Mouse (Mus musculus): Measurements from ENCODE around the gene Cnp. TPM values are rescaled to one million over a fixed set of nuclear protein-coding genes. Genes with fewer than 3 reads are reported as not detected.
A peak's percentile ranks its signal among the peaks of the same experiment; 100 is the strongest.
"Not testable (repeated sequence)": the region's sequence is repeated elsewhere in the genome, so short reads cannot be mapped to it uniquely, and the experiment has no call there.

Gene Cnp
- total RNA-seq, 2 experiments from 2014 or later: 246 to 256 TPM

DNA sequence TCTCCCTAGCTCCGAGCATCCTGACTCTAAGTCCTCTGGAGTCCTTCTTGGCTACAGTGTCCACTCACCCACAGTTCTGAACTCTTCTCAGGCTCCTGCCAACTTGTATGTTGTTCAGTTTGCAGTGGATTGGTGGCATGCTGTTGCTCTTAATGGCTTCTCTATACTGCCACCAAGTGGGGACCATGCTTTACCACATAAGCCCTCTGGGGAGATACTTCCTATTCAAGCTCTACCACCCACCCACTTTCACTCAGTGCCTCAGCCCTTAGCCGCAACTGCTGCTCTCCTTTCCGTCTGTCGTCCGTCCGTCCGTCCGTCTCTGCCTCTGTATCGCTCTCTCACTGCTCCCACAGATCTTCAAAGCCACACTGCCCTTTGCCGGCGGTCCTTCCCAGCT, 19.1 kb upstream of the Cnp start:
- no peak for DNase-seq

DNA sequence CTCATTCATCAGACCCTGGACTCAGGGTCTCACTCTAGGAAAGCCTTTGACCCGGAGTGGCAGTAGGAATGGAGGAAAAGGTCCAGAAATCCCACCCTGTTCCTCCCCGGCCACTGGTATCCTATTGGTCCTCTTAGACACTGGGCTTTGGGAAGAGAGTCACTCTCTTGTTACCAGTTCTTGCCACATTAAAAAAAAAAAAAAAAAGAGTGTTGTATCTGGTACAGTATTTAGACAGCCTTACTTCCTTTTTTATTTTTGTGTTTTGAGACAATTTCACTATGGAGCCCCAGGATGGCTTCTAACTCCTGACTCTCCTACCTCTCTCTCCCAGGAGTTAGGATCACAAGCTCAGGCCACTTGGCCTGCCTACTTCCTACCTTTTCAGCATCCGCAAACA, 17.1 kb upstream of the Cnp start:
- DNase-seq: no peak

DNA sequence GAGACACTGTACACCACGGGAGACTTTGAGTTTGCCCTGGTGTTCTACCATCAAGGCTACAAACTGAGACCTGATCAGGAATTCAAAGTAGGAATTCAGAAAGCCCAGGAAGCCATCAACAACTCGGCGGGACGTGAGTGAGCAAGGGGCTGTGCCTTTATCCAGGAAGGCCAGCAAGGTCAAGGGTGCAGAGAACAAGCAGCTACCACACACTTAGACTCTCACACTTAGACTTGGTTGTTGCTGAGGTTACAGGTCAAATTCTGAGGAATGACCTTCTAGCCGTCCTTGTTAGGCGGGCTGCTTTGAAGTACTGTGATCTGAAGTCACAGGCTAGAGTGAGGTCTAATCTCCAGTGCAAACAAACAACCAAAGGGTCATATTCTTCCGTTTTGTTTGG, 15.2 kb upstream of the Cnp start:
- DNase-seq: no peak

DNA sequence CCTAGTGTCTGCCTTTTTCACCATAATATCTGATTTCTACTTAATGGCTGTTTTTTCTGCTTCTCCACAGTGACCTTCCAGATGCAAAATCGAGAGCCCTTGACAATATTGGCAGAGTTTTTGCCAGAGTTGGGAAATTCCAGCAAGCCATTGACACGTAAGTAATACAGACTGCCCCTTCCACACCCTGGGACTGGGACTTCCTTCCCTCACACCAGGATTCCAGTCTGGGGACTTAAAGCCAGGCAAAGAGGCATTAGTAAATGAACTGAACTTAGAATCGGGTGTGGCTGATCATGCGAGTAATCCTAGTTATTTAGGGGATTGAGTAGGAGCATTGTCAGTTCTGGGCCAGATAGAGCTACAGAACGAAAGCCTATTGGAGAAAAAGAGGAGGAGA, 13.0 kb upstream of the Cnp start:
- DNase-seq: no peak

DNA sequence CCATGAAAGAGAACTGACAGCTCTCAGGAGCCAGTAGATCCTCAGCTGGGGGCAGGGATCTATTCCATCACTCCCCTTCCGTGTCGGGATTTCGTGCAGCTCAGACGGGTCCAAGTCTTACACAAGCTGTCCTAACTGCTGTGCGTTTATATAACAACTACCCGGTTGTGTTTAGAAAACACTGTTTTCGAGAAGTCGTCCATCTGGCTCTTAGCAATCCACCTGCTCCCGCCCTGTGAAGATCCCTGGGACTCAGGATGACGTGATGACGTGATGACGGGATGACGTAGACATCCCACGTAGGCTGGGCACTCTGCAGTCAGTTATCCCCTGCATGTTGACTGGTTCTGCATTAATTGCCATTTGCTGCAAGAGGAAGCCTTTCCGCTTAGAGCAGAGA, 10.4 kb upstream of the Cnp start:
- peak; percentile 74 to 78 for DNase-seq

DNA sequence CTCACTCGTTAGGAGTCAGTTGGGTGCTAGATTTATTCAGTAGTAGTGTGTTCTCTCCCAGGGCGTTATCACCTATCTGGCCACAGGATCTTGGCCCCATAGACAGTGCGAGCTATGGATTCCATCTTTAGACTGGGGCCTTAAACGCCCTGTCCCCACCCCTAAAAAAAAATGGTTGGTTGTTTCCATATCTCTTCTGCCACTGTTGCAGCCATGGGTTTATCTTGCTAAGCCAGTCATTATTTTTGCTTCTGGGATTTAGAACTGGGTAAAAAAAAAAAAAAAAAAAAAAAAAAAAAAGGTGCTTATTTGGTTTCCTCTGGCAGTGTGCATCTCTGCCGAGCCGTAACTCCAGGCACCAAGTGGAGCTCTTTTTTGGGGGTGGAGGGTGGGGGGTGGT, 10.0 kb upstream of the Cnp start:
- DNase-seq: no peak

DNA sequence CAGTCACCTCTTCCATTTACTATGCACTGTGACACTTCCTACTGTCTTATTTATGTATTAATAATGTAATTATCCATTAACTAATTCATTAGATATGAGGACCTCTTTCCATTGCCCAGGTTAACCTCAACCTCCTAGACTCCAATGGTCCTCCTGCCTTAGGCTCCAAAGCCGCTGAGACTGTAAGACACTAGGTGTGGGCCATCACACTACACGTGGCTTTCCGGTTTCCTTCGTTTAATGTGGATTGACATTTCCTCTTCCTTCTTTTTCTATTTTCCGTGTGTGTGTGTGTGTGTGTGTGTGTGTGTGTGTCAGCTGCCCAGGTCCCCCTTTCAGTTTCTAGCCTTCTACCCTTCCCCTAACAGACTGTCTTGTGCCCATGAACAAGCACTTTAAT, 7.5 kb upstream of the Cnp start:
- no peak for DNase-seq

DNA sequence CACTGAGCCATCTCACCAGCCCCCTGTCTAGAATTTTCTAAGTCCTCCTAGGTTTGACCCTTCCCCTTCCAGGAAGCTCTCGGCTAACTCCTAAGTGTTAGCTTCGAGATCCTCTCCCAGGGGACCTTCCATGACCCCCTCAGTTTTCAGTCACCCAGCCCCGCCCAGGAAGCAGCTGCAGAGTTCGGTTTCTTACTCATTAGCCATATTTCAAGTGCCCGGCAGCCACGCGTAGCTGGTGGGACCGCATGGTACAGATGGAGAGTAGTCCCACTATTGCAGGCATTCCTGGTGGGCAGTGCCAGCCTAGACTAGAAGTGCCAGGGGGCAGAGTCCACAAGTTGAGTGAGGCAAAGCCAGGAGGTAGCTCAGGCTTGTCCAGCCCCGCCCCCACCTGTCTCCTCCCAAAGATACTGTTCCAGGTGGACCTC, 6.9 kb upstream of the Cnp start:
- no peak for DNase-seq

DNA sequence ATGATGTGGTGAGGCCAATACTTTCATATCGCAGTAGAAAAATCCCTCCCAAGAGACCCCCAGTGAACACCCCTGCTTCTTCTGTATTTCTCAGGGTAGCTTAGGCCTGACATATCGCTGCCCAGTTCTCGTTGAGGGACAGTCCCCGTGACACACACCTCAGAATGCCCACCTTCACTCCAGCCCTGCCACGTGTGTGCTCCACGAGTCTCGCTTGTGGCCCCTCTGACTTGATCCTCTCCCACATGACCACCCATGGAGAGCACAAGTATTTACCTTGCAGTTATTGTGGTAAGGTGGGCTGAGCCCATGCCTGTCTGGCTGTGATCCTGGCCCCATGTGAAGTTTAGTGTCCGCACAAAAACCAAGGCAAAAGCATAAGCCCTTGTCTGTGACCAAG, 6.0 kb upstream of the Cnp start:
- DNase-seq: no peak

DNA sequence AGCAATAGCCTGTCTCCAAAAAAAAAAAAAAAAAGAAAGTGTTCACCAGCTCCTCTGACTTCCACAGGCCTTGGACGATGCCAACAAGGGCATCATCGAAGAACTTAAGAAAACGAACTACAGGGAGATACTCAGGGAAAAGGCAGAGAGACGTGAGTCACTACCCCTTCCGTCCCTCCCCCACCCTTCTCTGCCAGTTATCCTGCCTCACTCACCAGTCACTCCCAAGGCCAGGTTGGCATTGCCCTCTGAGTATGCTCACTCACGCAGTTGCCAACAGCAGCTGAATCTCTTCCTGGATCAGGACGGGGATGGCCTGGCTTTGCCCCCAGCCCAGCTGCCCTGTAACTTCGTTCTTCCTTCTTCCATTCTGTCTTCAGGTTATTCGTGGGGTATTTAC, 4.9 kb upstream of the Cnp start:
- DNase-seq: no peak

DNA sequence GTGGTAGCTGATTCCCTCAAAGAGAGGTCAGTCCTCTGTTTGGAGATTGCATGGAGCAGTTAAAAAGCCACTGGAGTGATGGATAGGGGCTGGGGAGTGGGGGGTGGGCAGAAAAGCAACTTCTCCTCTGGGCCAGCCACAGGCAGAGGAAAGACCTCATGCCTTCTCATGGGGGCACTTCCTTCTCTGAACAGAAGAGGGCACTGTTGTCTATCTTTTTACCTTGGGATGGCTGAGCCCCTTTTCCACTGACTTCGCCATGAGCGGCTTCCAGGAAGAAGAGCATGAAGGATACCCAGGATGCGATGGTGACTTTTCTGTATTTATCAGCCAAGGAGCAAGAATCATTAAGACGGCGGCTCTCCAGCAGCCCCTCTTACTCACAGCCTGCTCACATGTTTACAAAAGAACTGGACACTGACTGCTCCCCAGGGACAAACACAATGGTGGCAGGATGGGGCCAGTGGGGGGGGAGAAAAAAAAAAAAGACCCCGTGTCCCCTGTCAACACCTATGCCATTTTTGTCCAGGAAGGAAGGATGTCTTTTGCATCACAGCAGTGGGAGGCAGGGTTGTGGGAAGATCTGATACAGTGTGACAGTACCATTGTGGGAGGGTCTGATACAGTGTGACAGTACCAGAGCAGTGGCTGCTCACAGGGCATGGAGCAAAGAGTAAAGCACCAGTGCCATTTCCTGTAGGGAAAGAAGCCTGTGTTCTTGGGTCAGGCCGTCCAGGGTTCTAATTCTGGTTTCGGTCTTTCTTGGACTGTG, 4.1 kb upstream of the Cnp start:
- DNase-seq: peak; percentile 61 to 80

DNA sequence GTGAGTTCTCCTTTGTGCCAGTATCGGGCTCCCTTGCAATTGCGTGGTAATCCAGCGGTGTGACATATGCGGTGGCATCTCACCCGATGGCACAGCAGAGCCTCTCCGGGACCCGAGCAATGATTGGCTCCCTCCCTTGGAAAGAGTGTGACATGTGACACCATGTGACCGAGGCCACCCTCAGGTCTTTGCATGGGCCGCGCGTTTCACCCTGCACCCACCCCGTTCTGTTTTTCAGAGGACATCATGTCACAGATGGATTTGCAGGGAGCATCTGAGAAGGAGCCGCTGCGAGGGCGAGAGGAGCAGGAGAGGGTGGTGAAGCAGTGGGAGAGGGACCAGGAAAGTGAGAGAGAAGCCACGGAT, 3.5 kb upstream of the Cnp start:
- DNase-seq: peak in 1 of 2 experiments; percentile 39

DNA sequence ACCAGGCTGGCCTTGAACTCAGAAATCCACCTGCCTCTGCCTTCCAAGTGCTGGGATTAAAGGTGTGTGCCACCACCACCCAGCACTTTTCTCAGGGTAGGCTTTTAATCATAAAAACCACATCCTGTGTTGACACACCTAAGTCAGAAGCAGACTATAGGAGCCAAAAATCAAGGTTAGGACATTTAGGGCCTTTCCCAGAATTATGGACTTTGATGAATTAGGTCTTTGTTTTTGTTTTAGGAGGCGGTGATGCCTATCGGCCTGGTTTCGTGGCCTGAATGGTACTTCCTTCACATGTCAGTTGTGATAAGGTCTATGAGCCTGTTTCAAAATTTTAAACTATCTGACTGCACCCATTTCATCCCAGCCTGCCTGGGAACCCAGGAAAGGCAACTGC, 516 bp upstream of the Cnp start:
- DNase-seq: no peak

DNA sequence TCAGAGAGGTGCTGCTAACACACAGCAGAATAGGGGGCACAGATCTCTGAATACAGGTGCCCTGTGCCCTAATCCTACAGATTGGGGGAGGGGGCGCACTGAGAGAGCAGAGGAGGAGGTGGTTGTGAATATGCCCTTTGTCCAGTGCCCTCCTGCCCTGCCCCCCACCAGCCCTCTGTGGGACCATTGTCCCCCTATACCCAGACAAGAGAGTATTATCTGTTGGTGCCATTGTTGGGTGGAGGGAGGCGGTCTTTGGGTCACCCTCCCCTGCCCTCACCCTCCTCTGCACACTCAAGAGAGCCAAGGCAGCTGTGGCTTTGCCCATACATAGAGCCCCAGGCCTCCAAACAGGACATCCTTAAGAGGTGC, 766 bp downstream of the Cnp start:
- peak; percentile 62 to 65 for DNase-seq

DNA sequence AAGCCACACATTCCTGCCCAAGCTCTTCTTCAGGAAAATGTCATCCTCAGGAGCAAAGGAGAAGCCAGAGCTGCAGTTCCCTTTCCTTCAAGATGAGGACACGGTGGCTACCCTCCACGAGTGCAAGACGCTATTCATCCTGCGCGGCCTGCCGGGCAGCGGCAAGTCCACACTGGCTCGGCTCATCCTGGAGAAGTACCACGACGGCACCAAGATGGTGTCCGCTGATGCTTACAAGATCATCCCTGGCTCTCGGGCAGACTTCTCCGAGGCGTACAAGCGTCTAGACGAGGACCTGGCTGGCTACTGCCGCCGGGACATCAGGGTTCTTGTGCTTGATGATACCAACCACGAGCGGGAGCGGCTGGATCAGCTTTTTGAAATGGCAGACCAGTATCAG, 1.6 kb downstream of the Cnp start:
- DNase-seq: no peak

DNA sequence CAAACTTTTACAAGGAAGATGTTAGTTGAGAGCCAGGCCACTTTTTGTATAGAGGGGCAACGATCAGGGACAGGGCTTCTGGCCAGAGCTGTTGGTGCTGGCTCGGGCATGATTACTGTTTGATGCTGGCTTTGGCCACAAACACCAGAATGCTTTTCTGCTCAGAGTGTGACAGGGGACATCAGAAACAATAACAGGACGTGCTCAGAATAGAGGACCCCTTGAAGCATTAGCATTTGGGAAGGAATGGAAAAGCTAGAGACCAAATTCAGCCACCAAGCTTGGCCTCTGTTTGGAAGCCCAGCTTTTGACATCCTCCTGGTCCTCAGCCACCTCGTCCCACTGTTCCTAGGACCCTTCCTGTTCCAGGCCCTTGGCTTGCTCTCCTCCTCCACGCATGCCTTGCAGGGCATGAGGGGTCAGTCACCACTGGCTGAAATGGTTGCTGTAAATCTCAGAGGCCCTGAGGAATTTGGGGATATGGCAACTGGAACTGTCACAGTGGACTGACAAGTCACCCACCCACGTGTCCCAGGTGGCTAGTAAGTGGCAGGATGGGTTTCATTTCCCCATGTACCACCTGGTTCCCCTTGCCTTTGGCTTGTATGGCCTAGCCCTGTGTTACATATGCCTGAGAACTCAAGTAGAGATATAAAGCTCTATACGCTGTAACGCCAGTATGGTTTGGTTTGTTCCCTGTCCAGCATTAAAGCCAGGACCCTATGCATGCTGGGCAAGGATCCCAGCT, 3.3 kb downstream of the Cnp start:
- DNase-seq: no peak

DNA sequence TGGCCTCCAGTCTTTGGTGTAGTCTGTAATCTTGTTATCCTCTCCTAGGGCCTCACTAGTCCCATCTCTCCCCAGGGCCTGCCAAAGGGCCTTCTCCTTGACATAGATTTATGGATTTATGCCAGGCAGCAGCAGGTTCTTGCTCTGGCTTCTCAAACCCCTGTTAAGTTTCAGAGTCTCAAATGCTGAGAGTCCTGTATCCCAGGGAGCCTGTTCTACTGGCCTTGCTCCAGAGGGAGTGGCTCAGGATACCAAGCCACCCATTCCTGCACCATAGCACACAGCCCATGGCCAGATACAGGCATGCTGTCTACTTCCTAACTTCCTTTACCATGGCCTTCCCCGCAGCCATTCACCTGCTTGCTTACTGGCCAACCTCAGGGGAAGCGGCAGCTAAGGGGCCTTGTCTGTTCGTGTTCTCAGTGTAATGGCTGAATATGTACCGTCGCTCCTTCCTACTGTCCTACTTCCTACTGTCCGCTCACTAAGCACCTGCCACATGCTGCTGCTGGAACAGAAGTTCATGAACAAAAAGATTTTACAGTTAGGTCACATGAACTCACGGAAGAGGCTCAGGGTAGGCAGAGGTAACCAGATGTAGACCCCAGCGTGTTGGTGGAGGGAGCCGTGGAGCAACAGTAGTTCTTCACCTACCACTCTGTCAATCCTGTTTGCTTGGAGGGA, 4.6 kb downstream of the Cnp start:
- DNase-seq: no peak

DNA sequence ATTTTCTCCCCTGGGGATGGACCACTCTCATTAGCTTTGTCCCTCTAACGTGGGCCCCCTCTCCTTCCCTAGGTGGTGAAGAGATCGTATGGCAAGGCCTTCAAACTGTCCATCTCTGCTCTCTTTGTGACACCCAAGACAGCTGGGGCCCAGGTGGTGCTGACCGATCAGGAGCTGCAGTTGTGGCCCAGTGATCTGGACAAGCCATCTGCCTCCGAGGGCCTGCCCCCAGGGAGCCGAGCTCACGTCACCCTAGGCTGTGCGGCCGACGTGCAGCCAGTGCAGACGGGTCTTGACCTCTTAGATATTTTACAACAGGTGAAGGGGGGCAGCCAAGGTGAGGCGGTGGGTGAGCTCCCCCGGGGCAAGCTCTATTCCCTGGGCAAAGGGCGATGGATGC, 5.6 kb downstream of the Cnp start:
- no peak for DNase-seq

DNA sequence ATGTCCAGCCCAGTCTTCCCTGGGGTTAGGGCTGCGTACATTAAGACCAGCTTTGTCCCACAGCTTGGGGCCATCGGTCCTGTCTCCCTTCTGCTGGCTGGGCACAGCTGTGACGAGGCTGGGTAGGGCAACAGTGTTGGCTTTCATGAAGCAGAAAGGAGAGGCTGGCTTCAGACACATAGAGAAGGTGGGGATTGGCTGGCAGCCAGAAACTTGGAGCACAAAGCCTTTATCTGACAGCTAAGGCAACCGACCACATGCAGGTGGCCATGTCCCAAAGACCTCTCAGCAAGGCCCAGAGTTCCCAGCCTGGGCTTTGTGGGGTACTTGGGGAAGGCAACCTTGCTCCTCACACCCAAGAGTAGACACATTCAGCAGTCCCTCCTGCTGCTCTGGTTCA, 7.1 kb downstream of the Cnp start:
- peak in 1 of 2 experiments; percentile 53 for DNase-seq

DNA sequence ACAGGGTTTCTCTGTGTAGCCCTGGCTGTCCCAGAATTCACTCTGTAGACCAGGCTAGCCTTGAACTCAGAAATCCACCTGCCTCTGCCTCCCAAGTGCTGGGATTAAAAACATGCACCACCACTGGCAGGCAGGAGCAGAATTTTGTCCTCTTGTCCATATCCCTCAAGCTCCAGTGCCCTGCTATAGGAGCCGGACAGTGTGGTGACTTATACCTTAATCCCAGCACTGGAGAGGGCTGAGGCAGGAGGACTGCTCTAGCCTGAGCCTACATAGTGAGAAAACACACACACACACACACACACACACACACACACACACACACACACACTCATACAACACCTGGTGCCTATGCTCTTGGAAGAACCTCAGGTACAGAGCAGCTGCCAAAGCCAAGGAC, 7.7 kb downstream of the Cnp start:
- DNase-seq: not testable (repeated sequence)

DNA sequence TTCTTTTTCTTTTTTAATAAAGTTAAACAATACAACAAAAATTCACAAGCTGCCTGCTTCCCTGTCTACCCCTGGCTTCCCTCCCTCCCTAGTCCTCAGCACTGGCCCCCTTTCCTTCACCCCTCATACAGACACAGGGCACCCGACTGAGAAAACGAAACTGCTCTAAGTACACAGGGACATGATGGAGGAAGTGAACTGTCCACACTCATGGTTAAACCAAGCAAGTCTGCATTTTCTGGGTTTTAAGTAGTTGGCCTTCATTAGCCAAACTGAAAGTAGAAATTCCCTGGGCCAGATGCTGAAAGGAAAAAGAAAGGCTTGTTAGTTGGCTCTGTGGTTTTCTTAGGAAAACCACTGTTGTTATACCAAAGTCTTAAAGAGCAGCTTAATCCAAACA, 8.1 kb downstream of the Cnp start:
- no peak for DNase-seq

DNA sequence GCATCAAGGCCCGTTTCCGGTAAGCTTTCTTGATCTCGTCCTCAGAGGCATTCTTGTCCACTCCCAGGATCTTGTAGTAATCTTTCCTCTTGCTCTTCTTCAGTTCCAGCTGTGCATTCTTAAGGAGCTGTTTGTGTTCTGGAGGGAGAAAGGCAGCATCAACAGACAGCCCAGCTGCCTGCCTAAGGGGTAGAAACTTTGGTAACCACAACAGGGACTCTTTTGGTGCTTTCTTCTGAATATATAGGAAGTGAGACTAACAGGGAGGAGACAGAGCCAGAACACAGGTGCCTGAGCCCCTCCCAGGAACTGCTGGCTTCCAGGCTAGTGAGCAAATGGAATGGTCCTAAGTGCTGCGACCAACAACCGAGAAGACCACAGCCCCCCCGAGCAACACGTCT, 9.9 kb downstream of the Cnp start:
- DNase-seq: no peak

DNA sequence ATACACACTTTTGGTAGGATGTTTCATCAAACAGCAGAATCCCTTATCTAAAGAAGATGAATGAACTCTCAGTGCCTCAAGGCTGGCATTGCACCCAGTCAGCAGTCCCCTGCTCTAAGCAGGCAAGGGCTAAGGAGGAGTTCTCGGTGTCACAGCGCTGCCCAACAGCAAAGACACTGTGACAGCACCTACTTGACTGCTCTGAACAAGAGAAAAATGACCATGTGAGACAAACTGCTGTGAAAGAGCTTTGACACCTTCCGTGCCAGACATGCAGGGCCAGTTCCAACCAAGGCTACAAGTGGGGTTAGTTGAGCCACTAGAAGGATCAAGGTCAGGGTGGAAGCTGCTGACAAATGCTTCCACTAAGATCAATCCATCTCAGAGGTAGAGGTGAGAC, 10.4 kb downstream of the Cnp start:
- DNase-seq: no peak

DNA sequence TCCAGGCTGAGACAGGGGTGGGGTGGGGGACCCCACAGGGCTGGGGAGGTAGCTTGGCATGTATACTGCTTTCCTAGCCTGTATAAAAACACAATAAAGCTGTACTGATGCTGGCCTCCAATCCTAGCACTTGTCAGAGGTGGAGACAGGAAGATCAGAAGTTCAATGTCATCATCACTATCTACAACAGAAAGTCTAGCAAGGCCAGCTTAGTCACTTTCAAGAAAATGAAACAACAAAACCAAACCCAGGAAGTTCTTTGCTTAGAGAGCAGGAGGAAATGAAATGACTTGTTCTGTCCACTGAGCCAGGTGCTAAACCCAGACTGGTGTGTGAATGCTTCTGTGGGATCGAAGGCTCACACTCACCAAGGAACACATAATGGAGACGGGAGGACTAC, 13.8 kb downstream of the Cnp start:
- no peak for DNase-seq
